Mouse (Mus musculus) thymus, postnatal 0 days (tissue): Measurements from ENCODE around the gene Slc26a8. TPM values are rescaled to one million over a fixed set of nuclear protein-coding genes. Genes with fewer than 3 reads are reported as not detected.
"Not testable (repeated sequence)": the region's sequence is repeated elsewhere in the genome, so short reads cannot be mapped to it uniquely, and the experiment has no call there.

ENCODE experiments used
- DNase-seq: peaks from one replicate; pipeline ENCODE4 v3.0.0-alpha.2; 2015; ENCODE audit warnings: low spot score
- polyA plus RNA-seq: library from polyadenylated mRNA; unstranded; fragments of >200 nt; fragmentation: Nextera tagmentation; extraction: Ambion mirVana; gene quantifications from 2 replicates; pipeline ENCODE4 v1.2.1, GENCODE M21; 2015

Gene Slc26a8
- polyA plus RNA-seq: 0.42 and 0.79 TPM in 2 replicates

DNA sequence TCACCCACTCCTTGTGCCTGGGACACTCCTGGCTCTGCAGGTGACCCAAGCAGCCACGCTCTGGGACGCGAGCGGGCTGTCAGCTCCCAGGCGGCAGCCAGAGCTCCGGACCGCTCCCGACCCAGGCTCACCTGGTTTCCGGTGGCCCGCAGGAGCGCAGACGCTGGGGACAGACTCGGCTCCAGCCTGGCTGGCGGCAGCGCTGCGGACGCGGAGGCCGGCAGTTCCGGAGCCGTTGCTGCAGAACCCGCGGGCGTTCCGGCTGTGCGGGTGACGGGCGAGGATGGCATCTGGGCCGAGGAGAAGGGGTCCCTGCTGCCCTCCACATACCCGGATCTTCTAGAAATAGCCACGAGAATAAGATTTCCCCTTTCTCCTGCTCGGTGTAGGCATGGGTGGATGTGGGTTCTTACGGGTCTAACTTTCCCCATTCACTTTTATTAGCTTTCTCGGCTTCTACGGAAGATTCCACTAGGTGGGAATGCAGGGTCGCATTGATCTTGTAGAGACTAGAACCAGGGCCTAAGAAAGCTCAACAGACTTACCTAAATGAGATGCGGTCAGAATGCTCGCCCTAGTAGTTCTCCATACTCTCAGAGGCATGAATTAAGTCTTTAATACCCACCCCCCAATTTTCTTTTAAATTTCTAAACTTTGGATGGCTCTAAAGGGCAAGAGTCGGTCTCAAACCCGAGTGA lies at the start of gene Slc26a8:
Gene Slc26a8 (minus strand): TSS at position 648 of the 698 bp plus-strand sequence.
- no peak for DNase-seq

DNA sequence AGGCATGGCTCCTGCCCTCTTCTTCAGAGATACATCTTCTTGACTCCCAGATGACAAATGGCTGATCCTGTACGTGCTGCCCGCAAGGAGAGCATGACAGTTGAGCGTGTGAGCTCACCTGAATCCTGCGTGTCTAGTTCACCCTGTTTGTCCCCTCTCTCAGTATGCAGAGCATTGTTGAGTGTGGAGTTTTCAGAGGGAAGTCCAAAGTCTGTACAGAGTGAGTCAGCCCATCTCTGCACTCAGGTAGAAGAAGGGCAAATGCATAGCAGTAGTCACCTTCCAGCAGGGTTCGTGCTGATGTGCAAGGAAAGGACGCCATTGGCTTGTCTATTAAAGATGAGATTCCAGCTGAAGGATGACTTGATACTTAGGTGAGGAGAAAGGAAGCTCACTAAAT lies 49.2 kb upstream of the Slc26a8 start:
- no peak for DNase-seq

DNA sequence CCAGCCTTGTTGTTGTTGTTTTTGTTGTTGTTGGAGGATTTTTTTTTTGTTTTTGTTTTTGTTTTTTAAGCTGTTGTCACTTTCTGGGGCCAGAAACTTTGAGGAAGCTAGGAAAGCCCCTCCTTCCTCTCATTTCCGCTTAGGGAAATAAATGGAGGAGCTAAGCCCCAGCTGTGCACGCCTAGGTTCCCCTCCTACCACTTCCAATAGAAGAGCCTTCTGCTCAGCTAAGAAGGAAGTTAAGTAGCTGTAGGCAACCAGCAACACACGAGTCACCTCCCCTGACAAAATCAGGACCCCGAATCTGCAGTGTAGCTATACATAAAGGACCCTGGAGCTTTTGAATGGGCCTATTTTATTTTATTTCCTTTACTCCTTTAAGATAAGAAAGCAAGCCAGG lies 47.9 kb upstream of the Slc26a8 start:
- no peak for DNase-seq

DNA sequence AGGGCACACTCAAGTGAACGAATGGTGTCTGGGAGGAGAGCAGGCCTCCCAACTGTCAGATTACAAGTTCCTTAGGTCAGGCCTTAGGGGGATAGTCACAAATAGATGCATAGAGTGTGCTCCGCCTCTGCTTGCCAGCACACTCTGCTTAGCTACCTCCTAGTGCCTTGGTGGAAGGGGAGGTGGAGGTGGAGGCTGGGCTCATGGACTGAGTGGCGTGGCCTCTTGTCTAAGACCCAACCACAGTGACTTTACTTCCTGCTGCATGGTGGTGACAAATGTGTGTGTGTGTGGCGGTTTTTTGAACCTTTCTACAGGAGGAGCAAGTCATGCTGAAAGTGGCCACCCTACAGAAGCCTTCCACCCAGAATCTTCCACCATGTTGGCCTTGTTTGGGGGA lies 46.5 kb upstream of the Slc26a8 start:
- DNase-seq: peak; percentile 37

DNA sequence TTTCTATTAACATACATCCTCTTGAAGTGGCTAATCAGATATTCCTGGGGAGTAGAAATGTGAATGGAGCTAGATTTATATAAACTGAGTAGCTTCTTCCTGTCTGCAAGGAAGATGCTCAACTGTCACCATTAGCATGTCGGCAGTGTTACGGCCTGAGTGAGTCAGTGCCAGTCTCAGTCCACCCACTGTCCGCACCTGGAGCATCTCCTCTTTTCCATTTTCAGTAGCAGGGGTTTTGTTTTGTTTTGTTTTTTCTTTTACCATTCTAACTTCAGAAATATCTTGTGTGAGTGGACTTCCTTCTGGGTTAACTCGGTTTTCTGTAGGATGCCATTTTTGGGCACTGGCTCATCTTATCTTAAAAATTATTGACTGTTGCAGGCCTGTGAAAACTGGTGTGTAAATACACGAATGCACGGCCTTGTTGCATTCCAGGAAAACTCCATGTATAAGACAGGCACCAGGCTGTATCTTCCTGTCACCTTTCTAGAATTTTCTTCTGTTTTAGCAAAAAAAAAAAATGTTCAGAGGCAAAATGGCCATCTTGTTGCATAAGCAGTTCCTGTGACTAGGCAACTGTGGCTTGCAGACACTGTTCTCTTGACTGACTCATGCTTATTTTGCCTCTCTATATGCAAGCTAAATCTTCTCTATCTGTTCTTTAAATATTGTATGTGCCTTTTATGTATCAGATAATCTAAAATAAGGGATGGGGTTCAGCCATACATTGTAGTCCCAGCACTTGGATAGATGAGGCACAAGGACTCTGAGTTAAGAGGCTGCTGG lies 45.5 kb upstream of the Slc26a8 start:
- no peak for DNase-seq

DNA sequence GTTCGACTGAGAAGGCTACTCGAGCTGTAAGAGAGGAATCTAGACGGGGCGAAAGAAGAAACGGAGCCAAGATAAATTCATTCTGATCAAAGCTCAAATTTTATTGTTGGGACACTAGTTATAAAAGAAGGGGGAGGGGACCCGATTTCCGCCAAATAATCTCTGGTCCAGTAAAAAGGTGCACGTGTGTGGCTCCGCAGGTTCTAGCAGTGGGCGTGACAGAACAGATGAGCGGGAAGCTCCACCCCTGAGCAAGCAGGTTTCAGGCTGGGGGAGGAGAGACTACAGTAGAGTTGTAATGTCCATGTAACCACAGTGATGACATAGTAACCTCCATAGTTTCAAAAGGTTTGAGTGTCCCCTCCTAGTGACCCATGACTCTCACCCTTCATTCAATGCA lies 37.5 kb upstream of the Slc26a8 start:
- not testable (repeated sequence) for DNase-seq

DNA sequence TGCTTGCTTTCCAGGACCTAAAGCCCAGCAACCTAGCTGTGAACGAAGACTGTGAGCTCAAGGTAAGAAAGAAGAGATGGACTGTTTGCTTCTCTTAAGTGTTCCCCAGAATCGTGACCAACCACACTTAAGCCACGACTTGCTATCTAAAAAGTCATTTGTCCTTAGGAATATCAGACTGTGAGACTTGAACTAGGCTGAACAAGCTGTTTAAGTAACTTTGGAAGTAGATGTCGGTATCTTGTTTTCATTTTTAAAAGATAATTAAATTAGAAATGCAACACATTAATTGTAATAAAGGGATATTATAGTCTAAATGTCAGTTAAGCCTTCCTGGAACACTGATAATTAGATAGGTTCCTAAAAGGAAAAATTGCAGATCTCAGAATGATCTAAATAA lies 35.8 kb upstream of the Slc26a8 start, which contains the start of gene AC170998.1:
Gene AC170998.1 (plus strand): TSS at position 301 of the 400 bp plus-strand sequence.
- DNase-seq: no peak

DNA sequence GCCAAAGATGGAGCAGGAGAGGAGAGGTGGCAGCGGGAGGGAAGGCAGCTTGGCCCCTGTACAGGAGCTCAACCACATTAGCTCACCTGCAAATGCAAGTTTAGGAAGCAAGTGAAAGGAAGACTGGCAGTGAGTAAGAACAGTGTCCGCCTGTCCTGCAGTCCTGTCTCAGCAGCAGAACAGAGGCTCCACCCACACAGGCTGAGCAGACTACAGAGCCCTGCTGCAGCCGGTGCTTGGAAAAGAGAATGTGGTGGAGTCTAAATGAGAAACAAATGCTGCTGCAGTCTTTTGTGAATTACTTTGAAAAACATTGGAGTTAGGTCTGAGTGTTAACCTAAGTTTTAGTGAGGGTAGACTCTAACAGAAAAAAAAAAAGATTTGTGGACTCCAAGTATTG lies 27.5 kb upstream of the Slc26a8 start:
- no peak for DNase-seq

DNA sequence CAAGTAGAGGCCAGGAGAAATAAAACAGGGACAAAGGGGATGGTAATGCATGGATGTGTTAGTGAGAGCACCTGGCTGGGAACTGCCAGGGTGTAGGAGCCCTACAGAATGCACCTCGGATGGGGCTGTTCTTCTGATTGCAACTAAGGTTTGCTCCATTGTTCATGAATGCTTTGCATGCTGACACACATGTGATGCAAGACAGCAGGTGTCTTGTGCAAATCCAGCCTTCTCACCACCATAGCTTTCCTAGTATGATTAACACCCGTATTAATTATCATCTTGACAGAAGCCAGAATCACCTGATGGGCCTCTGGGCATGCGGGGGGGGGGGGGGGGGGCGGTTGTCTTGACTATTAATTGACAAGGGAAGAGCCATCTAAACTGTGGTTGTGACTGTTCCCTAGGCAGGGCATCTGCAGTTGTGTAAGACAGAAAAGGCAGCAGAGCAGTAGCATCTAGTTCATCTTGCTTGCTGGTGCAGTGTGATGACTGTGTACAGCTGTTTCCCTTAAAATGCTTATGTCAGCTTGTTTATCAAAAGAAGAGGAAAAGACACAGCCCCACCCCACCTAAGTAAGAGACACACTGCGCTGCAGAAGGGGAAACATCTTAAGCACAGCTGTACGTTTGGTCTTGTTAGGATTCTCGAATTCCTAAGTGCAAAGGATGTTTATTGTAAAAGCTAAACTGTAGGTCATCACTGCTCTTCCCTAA lies 26.0 kb upstream of the Slc26a8 start:
- no peak for DNase-seq

DNA sequence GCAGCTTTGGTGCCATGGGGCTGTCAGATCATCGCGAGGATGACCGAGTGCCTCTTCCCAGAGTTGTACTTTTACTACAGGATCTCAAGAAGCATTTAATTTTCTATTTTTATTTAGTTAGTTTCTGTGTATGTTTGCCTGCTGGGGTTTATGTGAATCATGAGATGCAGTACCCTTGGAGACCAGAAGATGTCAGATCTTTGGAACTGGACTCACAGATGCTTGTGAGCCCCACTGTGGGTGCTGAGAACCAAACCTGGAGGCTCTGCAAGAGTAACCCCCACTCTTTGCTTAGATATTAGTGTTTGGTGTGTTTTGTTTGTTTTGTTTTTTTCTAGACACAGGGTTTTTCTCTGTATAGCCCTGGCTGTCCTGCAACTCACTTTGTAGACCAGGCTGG lies 24.0 kb upstream of the Slc26a8 start:
- no peak for DNase-seq

DNA sequence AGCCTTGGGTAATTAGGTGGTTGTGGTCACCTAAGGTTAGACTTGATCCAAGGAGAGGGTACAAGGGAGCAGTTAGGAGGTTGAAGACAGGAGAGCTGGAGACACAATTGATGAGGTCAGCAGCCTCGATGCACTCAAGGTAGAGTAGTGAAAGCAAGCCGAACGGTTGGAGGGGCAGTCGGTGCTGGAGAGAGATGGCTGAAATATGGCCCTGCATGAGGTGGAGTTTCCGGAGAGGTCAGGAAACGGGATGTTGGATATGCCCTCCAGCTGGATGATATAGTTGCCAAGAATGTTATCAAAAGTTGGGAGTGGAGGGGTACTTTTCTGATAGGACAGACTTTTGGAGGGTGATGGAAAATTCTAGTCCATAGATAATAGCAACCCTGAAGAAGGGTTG lies 22.3 kb upstream of the Slc26a8 start:
- no peak for DNase-seq

DNA sequence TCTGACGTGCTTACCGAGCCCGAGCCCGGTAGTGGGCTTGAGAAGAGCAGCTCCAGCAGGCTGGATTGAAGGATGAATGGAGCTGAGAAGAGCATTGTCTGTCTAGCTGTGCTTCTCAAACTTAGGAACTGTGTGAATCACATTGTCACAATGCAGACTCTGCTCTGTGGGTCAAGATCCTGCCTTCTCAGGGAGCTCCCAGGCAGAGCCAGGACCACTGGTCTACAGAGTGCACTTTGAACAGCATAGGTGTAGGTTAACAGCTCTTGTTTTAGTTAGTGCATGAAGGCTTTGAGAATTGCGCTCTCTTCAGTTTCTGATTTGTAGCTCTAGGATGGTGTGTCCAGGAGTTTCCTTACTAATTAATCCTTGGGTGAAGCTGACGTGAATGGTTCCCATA lies 21.2 kb upstream of the Slc26a8 start:
- no peak for DNase-seq

DNA sequence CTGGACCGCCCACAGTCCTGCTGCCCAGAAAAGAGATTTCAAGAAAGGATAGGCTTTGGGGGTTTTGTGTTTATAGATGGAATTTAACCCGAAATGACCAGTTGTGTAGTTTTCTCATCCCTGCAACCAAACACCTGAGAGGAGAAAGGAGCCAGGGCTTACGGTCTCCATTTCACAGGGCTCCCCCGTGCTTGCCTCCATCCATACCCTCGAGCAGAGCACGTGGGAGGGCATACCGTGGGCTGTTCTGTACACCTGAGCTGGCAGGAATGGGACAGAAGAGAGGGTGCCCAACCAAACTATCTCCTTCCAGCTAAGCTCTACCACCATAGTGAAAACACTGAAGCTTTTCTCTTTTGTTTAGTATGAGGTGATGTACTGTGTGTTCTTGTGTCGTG lies 20.3 kb upstream of the Slc26a8 start:
- DNase-seq: no peak

DNA sequence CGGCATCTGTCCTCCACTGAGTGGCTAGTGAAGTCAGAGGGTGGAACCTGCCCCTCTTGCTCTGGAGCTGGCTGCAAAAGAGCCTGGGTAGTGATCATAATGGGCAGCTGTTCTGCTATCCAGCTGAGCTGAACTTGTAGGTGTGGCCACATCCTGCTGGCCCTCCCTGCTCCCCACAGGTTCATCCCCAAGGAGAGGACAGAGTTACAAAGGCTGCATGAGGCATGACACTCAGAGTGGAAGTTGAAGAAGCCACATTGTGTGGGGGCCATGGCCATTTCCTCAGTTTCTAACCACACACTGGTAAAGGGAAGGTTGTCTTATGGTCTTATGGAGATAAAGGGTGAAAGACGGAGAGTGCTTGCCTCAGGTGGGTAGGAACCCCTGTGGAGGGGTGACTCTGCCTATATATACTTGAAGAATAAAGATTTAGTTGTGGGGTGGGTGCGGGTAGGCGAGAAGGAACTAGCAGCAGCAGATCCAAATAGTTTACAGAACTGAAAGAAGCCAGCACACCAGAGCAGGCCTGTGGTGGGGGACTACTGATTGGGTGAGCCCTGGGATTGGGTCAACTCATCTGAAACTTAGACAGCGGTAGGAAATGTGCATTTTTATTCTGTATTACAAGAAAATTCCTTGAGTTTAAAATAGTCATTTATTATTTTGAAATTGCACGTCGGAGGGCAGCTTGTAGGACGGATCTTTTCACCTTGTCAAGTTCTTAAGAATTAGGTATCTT lies 19.7 kb upstream of the Slc26a8 start:
- no peak for DNase-seq

DNA sequence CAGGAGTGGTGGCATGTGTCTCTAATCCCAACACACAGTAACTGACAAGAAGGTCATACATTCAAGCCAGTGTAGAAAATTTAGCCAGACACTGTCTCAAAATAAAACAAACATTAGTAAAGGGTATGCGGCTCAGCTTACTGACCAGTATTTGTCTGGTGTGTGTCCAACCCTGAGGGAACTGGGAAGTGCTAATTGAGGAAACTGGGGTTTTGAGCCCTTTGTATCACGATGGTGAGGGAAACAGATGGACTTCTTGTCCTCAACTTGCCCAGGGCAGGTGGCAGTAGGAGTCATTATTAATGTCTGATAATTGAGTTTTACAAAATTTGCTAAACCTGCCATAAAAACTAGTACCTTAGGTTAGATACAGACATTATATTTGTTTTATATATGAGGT lies 19.0 kb upstream of the Slc26a8 start:
- DNase-seq: no peak

DNA sequence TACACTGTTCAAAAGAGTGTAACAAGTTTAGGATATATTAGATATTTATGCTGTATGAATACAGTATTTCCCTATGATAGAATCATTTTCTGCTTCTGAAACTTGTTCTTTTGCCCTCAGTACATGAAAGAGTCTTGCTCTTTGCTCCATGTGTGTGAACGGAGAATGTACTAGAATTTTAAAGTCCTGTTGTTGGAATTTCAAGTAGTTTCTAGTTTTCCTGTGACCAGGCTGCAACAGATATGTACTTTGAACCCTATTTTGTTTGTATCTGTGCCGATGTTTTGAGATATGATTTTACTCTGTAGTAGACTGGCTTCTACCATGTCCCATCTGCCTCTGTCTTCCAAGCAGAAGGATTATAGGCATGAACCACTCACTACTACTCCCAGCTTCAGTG lies 17.8 kb upstream of the Slc26a8 start:
- no peak for DNase-seq

DNA sequence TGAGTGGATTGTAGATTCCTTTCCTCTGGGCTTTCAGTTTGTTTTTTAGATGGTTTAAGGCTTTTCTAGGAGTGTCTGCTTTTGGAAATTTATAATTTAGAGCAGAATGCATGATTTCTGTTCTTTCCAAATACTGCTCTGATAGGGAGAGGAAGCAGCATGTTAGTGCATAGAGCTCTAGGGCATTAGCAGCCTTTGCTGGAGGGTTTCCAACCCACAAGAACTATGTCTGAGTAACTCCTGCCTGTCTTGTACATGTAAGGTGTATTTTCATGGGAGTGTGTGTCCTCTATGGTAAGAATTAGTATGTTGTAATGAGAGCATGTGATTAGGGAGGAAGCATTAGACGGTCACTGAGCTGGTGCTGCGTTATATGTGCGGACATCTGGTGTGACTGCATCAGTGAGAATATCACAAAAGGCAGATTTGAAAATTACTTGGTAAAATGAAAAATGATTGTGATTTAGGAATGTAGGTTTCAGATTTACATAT lies 17.1 kb upstream of the Slc26a8 start:
- DNase-seq: no peak

DNA sequence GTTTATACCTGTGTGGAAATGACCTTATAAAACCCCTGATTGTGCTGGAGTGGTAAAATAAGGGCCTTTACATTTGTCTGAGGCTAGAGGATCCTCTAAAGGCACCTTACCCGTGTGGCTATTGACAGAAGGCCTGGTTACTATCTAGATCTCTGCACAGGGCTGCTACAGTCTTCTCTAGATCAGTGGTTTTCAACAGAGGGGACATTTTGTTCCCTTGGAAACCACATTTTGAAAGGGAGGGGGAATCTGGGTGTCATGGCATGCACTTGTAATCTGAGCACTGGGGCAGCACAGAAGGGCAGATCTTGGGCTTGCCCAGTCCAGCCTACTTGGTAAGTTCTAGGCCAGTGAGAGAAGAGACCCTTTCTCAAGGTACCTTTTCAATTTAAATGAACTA lies 16.7 kb upstream of the Slc26a8 start:
- no peak for DNase-seq

DNA sequence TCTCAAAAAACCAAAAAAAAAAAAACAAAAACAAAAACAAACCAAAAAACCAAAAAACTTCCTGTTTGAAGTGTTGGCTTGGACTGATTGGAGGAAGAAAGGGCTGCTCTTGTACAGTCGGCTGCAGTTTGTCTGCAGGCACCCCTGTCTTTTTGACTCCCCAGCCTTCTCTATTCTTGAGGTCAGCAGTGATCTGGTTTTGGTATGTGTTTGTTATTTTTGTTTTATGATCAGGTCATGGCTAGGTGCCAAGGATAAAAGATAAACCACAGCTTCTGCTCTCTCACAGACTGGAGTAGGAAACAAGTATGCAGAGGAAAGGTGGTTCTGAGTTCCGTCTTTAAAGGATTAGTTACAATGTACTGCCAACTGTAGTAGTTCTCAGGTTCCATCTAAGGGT lies 12.6 kb upstream of the Slc26a8 start:
- no peak for DNase-seq

DNA sequence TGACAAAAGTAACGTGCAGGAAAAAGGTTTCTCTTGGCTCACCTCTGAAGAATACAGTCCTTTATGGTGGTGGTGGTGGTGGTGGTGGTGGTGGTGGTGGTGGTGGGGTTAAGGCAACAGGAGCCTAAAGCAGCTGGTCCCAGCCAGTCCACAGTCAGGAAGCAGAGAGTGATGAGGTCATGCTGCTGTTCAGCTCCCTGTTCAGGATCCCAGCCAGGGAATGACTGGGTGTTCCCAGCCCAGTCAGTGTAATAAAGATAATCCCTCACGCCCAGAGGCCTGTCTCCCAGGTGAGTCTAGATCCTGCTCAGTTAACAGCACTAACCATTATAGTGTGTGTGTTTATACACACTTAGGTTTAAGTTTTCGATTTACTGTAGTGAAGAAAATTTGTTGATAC lies 11.7 kb upstream of the Slc26a8 start:
- DNase-seq: no peak

DNA sequence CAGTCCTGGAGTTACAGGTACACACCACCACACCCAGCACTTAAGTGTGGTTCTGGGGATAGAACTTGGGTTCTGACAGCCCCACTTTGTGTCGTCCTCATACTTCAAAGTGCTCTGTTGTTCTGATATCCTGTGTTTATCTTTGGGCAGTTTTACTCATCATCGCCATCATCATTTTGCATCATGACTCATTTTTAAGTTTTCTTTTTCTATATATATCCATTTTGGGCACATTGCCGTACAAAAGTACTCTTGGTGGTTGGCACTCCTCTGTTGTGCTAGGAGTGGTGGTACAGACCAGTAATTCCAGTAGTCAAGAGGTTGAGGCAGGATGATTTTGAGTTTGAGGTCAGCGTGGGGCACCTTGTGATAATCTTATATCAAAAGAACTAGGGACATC lies 11.1 kb upstream of the Slc26a8 start:
- no peak for DNase-seq
